Mouse (Mus musculus): ENCODE data around the gene Slc17a7.

Slc17a7 gene

GRCm38 (mm10) chr7:45175398-45175797, 11.6 kb downstream of the Slc17a7 start:
- DNase-seq (ENCODE audit: low read depth, low spot score) = no peak

GRCm38 (mm10) chr7:45175929-45176328, 12.2 kb downstream of the Slc17a7 start:
- DNase-seq (ENCODE audit: low read depth, low spot score) = no peak

DNA sequence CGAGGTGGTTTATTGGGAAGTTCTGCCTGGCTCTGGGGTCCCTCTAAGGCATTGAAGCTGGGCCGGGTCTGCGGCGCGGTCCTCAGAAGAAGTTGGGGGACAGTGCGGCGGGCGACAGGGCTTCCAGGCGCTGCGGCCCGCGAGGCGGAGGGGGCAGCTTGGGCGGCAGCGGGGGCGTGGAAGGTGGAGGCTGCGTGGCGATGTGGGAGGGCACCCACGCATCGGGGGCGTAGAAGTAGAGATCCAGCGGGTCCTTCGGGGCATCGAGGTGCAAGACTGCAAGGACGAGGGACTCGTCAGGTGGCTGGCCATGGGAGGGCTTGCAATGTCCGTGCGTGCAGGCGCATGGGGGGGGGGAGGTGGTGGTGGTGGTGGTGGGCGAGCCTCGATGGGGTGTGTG, 12.6 kb downstream of the Slc17a7 start:
- no peak for DNase-seq (ENCODE audit: low read depth, low spot score)

DNA sequence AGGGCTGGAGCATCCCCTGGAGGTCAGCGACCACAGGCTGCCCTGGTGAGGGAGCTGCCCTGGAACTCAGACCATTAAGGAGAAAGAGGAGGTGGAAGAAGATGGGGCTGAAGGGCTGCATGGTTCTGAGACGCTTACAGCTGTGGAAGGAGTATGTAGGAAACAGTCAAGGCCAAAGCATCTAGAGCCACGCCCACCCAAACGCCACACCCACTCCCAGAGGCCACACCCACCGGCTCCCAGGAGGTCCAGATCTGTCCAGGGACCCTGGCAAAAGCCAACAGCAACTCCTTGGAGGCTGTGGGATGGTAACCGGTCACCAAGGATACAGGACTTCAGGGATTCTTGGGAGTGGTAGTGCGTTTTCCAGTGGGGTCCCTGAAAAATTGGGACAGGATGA, 14.8 kb downstream of the Slc17a7 start:
- DNase-seq (ENCODE audit: low read depth, low spot score) = no peak

- no peak for DNase-seq (ENCODE audit: low read depth, low spot score)
Measured at GRCm38 (mm10) chr7:45179469-45179868, 15.7 kb downstream of the Slc17a7 start, which contains the start of gene Gfy. TSS of gene Gfy (minus strand) at chr7:45179569.

DNA sequence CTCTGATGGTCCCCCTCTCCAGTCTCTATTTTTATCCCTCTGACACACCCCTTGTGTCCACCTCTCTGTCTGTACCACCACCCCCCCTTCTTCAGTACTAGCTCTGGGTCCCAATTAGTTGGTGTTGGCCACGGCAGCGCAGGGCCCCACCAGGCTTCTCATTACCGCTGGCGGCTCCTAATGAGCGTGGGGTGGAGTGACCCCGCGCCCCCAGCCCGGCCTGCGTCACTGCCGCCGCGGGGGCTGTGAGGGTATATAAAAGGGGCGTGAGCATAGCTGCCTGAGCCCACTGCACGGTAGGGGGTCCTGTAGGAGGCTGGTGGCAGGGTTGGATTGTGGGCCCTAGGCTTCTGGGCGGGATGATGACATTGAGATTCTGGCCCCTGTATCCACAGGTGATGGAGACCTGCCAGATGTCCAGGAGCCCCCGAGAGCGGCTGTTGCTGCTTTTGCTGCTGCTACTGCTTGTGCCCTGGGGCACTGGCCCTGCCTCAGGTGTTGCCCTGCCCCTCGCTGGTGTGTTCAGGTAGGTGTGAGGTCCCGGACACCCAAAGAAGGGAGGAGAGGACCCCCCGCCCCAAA, 17.2 kb downstream of the Slc17a7 start, which contains the start of gene Pth2:
Gene Pth2 (plus strand): TSS at position 100 of the 582 bp plus-strand sequence.
- DNase-seq (ENCODE audit: low read depth, low spot score) = no peak

DNA sequence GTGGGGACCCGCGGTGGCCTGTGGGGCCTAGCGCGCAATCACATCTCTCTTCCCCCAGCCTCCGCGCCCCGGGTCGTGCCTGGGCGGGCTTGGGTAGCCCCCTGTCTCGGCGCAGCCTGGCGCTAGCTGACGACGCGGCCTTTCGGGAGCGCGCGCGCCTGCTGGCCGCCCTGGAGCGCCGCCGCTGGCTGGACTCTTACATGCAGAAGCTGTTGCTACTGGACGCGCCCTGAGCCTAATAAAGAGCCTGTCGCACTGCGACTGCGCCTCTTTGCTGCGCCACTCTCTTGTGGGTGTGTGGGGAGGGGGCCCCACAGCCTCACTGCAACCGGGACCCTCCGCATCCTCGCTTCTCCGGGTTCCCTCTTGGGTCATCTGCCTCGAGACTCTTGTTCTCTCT, 17.8 kb downstream of the Slc17a7 start:
- no peak for DNase-seq (ENCODE audit: low read depth, low spot score)

DNA sequence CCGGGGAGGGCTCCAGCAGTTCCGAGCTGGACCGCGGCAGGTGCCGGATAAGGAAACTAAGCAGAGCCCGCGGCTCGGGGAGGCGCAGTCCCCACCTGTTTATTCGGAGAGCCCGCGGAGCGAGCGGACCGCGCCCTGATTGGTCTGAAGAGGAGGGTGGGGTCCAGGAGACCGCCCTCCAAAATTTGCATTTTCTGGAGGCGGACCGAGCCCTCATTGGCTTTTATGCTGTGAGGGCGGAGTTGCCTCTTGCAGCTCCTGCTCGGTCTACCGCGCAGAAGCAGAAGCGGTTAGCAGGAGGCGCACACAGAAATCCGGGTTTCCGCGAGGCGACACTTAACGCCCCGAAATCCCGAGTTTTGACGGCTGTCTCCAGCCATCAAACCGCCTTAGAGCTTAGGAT, 18.5 kb downstream of the Slc17a7 start:
- peak; percentile 91 for DNase-seq (ENCODE audit: low read depth, low spot score)

GRCm38 (mm10) chr7:45182606-45183005, 18.9 kb downstream of the Slc17a7 start:
- no peak for DNase-seq (ENCODE audit: low read depth, low spot score)

- no peak for DNase-seq (ENCODE audit: low read depth, low spot score)
Measured at GRCm38 (mm10) chr7:45183672-45184071, 19.9 kb downstream of the Slc17a7 start.

DNA sequence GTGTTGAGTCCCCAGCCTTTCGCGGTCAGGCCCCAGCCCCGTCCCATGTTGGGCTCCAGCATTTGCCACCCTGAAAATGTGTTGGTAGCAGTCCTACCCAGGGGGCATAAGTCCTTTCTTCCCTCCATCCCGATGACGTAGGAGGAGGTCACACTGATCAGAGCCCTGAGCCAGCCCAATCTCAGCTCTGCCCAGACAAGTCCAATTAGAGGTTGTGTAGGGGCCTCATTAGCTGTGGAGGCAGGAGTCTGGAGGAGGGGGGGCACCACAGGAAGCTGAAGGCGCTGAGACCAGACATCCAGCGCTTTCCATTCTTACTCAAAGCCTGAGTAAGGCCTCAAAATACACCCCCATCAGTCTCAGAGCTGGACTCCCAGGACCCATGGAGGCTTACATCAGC, 22.2 kb downstream of the Slc17a7 start:
- DNase-seq (ENCODE audit: low read depth, low spot score) = no peak

DNA sequence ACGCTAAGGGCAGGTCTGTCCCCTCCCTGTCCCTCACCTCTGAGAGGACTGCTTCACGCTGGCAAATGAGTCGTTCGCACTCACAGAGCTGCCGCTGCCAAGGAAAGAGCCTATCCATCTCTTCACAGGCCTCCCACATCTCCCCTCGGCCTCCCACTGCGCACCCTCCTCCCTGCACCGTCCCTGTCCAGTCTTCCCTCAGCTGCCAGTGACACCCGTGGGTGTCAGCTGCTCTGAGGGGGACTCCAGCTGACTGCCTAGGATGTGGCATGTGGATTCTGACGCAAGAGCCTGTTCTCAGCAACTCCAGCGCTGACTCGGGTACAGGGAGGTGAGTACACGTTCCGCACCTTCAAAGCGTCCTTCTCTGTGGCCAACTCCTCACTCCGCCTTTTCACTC, 25.9 kb downstream of the Slc17a7 start:
- no peak for DNase-seq (ENCODE audit: low read depth, low spot score)

DNA sequence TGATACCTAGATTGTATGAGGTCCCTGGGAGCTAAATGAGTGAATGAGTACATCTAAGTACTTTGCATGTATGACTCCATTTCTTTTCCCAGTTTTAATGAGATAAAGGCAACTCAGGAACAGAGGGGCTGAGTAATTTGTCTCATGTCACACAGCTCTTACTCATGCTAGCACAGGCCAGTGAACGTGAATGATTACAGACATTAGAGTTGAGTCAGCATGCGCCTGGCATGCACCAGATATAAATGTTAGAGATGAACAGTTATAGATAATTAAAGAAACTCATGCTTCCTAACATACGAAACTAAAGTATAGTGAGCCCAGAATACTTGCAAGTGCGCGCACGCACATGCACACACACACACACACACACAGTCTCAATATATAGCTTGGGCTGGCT, 26.4 kb downstream of the Slc17a7 start:
- DNase-seq (ENCODE audit: low read depth, low spot score) = no peak

DNA sequence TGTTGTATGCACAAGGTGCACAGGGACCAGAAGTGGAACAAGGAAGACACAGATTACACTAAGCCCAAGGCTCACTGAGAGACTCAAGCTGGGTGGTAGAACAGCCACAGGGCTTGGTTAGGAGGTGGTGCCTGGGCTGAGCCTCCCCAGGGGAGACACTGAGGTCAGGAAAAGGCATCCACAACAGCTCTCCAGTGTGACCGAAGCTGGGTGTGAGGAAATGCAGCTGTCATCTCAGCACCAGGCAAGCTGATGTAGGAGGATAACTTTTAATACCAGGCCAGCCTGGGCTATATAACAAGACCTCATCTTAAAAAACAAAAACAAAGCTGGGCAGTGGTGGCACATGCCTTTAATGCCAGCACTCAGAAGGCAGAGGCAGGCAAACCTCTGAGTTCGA, 27.4 kb downstream of the Slc17a7 start:
- DNase-seq (ENCODE audit: low read depth, low spot score) = no peak

DNA sequence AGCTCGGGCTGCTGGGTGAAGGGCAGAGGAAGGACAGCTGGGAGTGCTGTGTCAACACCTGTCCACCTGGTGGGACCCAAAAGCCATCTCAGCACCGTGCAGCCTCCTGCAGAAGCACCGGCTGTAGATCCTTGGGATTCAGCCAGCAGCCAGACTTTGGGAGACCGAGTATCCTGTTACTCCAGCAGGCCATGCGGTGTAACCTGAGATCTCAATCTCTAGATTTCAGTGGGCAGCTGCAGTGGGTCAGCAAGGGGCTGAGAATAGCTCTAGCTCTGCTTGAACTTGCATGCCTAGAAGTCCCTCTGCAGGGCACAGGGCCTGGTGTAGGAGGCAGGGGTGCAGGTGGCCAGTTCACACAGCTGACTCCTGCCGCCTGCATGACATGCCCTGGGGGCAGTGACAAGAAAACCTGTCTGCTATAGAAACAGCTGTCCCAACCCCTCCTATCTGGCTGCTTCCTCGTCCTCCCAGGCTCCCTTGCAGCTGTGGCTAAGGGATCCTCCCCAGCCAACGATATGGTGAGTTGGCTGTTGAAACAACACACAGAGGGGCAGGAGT, 28.1 kb downstream of the Slc17a7 start:
- peak; percentile 68 for DNase-seq (ENCODE audit: low read depth, low spot score)

- no peak for DNase-seq (ENCODE audit: low read depth, low spot score)
Measured at GRCm38 (mm10) chr7:45192585-45193310, 29.0 kb downstream of the Slc17a7 start.

GRCm38 (mm10) chr7:45193406-45193805, 29.7 kb downstream of the Slc17a7 start:
- DNase-seq (ENCODE audit: low read depth, low spot score) = no peak

DNA sequence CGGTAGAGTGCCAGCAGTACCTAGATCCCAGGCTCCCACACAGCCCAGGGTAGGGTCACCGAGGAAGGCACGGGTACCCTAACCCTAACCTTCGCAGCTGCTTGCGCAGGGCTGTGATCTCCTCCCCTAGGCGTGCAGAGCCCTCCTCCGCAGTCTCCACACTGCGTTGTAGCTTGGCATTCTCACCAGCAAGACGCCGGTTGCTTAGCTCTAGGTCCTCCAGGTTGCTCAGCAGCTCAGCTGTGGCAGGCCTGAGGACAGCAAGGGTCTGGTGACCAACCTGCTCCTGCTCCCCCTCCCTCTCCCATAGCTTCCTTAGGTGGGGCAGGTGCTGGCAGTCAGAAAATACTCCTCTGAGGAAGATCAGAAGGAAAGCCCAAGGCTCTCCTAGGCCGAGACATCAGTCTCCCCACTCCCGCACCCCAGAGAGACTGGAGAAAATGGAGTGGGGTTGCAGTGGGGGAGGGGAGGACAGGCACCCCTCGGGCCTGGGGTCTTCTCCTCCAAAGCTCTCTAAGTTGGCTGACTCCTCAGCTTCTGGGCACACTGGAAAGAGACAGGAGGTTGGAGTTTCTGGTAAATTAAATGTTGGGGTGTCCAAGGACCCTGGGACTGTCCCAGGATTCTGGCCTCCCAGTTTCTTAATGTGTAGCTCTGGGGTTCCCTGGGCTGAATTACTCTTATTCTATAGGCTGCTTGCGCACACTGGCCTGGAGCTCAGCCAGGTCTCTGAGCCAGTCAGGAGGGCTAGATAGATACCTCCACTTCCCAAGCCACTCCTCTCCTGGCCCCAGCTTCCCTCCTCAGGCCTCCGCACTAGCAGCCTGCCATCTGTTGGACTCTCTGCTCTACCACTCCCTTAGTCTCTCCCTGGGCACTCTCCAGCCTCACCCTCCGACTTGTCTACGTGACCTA, 30.4 kb downstream of the Slc17a7 start:
- no peak for DNase-seq (ENCODE audit: low read depth, low spot score)

- no peak for DNase-seq (ENCODE audit: low read depth, low spot score)
Measured at GRCm38 (mm10) chr7:45195341-45196175, 31.8 kb downstream of the Slc17a7 start.

- no peak for DNase-seq (ENCODE audit: low read depth, low spot score)
Measured at GRCm38 (mm10) chr7:45196176-45196535, 32.4 kb downstream of the Slc17a7 start.

GRCm38 (mm10) chr7:45196994-45197393, 33.2 kb downstream of the Slc17a7 start:
- DNase-seq (ENCODE audit: low read depth, low spot score) = no peak

Data from mesoderm, embryonic 11.5 days (tissue).